Mouse (Mus musculus) C2C12 (cell line): ENCODE results near the gene Ddah1.

ENCODE experiments used
- CTCF ChIP-seq: IDR thresholded peaks from one replicate; pipeline ENCODE4 v1.5.1; 2011; ENCODE audit not compliant: control insufficient read depth, insufficient read depth, insufficient read length
- MAX ChIP-seq: IDR thresholded peaks from one replicate; pipeline ENCODE4 v1.6.1; 2011; ENCODE audit warnings: mild to moderate bottlenecking, control low read depth
- MYOD1 ChIP-seq: IDR thresholded peaks from one replicate; pipeline ENCODE4 v1.6.1; 2011; ENCODE audit warnings: low read depth; ENCODE audit not compliant: control insufficient read depth, insufficient read length
- MYOG ChIP-seq: IDR thresholded peaks from one replicate; pipeline ENCODE4 v1.6.1; 2011; ENCODE audit not compliant: control insufficient read depth, insufficient read length; ENCODE audit errors: extremely low read depth
- USF1 ChIP-seq: IDR thresholded peaks from one replicate; pipeline ENCODE4 v1.6.1; 2011; ENCODE audit warnings: low read depth, mild to moderate bottlenecking, control low read depth, moderate library complexity

- TF ChIP-seq CTCF (no peak), MAX (no peak), MYOD1 (no peak), USF1 (no peak), MYOG (no peak)
Observed at GRCm38 (mm10) chr3:145844891-145845290, 86.4 kb downstream of the Ddah1 start.
